Mouse (Mus musculus): ENCODE measurements around the gene Pgm1.
A peak's percentile ranks its signal among the peaks of the same experiment; 100 is the strongest.

Pgm1 gene

DNA sequence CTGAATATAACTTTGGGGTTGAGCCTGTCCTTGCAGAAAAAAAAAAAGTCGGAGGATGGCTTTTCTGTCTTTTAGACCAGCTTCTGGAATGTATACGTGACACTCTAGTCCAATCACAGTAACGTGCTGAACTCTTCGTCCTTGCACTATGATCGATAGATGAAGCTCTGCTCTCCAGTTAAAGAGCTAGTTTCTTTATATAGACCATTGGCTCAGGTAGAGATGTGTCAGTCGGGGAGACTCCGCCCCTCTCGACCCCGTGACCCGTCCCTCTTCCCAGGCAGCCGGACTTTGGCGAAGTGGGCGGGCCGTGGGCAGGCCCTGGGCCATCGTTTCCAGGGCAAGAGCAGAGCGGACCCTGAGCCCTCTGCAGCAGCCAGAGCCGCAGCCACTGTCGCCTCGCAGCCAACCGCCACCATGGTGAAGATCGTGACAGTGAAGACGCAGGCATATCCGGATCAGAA, at the start of gene Pgm1:
TSS of gene Pgm1 (plus strand) at position 266 of the 464 bp plus-strand sequence.
- Histone ChIP-seq H3K27me3 (ENCODE audit: control insufficient read depth, insufficient read depth, low read length, poor library complexity, severe bottlenecking) (no peaks in the 10 kb centered on the region), H3K36me3 (ENCODE audit: control insufficient read depth, insufficient read depth, low read length, poor library complexity, severe bottlenecking) (no peaks in the 10 kb centered on the region)
- DNase-seq (ENCODE audit: low read depth, low spot score), result peak; percentile 73

DNA sequence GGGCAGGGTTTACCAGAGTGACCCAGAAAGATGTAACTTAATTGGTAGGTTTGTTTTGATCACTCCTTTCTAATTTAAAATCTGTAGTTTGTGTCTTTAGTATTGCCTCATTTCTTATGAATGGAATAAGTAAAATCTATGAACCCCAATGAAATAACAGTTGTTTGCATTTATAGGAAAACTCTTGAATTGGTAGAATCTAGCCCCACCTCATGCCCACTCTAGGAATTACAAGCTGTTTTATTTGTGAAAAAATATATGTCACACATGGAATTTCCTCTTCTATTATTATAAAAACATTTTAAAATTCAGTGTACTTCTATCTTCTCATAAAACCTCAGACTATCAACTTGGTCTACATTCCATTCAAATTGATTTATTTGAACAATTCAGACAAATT, 47.3 kb upstream of the Pgm1 start:
- DNase-seq (ENCODE audit: low read depth, low spot score), result peak; percentile 50
- Histone ChIP-seq H3K36me3 (ENCODE audit: control insufficient read depth, insufficient read depth, low read length, poor library complexity, severe bottlenecking) (no peaks in the 10 kb centered on the region), H3K27me3 (ENCODE audit: control insufficient read depth, insufficient read depth, low read length, poor library complexity, severe bottlenecking) (no peaks in the 10 kb centered on the region)

DNA sequence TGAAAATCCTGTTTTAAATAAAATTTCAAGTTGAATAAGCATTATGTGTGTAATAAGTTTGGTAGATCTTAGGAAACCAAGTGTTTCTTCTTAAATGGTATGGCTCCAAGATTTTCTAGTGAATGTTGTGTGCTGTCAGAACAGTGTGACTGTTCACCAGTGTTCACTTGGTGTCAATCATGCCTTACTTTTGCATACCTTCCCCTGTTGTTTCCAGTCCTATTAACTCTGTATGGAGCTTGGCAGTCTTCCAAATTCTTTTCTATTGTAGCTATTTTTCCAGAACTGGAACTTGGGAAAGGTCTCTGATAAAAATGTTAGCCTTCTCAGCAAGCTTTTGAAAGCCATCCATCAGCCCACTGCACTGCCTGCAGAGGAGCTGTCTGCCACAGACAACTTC, 46.8 kb upstream of the Pgm1 start:
- no peaks in the 10 kb centered on the region for H3K36me3 ChIP-seq (ENCODE audit: control insufficient read depth, insufficient read depth, low read length, poor library complexity, severe bottlenecking)
- no peaks in the 10 kb centered on the region for H3K27me3 ChIP-seq (ENCODE audit: control insufficient read depth, insufficient read depth, low read length, poor library complexity, severe bottlenecking)
- DNase-seq (ENCODE audit: low read depth, low spot score), result no peak

- Histone ChIP-seq H3K27me3 (ENCODE audit: control insufficient read depth, insufficient read depth, low read length, poor library complexity, severe bottlenecking) (no peaks in the 10 kb centered on the region), H3K36me3 (ENCODE audit: control insufficient read depth, insufficient read depth, low read length, poor library complexity, severe bottlenecking) (no peaks in the 10 kb centered on the region)
- peak; percentile 62 for DNase-seq (ENCODE audit: low read depth, low spot score)
Measured at GRCm38 (mm10) chr4:99913894-99914451, 15.2 kb upstream of the Pgm1 start.

- no peaks in the 10 kb centered on the region for H3K36me3 ChIP-seq (ENCODE audit: control insufficient read depth, insufficient read depth, low read length, poor library complexity, severe bottlenecking)
- no peaks in the 10 kb centered on the region for H3K27me3 ChIP-seq (ENCODE audit: control insufficient read depth, insufficient read depth, low read length, poor library complexity, severe bottlenecking)
- no peak for DNase-seq (ENCODE audit: low read depth, low spot score)
Measured at GRCm38 (mm10) chr4:99926380-99926779, 2.8 kb upstream of the Pgm1 start.

GRCm38 (mm10) chr4:99928521-99928920, 693 bp upstream of the Pgm1 start:
- Histone ChIP-seq H3K36me3 (ENCODE audit: control insufficient read depth, insufficient read depth, low read length, poor library complexity, severe bottlenecking) (no peaks in the 10 kb centered on the region), H3K27me3 (ENCODE audit: control insufficient read depth, insufficient read depth, low read length, poor library complexity, severe bottlenecking) (no peaks in the 10 kb centered on the region)
- DNase-seq (ENCODE audit: low read depth, low spot score), result peak; percentile 13

DNA sequence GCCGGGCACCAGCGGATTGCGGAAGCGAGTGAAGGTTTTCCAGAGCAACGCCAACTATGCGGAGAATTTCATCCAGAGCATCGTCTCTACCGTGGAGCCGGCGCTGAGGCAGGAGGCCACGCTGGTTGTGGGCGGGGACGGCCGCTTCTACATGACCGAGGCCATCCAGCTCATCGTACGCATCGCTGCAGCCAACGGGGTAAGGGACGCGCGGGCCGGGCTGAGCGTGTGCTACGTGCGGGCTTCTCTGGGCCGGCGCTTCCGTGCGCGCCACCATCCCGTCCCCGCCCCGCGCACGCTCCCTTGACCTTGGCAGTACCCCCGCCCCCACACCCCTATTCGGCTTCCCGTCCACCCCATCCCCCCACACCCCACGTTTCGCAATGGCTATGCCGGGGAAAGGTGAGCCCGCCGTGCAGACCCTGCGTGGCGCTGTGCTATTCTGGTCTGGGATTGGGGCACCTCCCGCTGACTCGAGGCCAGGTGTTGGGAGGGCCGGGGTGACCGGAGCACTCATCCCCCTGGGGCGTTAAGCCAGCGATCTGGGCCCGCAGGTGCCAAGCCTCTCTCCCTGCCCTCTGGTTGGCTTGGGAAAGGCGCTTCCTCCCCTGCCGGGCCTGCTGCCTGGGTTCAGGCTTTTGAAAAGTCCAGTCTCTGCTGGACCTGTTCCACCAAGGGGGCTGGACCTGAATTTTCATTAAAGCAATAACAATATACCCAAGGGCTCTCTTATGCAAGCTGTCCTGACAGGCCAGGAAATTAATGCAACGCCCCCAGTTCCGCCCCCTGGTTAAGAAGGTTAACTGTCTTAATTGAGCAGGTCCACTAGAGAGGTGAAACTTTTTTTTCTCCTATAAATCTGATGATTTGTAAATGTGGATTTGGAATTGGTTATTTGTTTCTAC, 651 bp downstream of the Pgm1 start, which contains the start of gene Itgb3bp:
TSS of gene Itgb3bp (minus strand) at position 201 of the 905 bp plus-strand sequence.
- DNase-seq (ENCODE audit: low read depth, low spot score), result peak; percentile 56
- H3K36me3 ChIP-seq (ENCODE audit: control insufficient read depth, insufficient read depth, low read length, poor library complexity, severe bottlenecking), result no peaks in the 10 kb centered on the region

DNA sequence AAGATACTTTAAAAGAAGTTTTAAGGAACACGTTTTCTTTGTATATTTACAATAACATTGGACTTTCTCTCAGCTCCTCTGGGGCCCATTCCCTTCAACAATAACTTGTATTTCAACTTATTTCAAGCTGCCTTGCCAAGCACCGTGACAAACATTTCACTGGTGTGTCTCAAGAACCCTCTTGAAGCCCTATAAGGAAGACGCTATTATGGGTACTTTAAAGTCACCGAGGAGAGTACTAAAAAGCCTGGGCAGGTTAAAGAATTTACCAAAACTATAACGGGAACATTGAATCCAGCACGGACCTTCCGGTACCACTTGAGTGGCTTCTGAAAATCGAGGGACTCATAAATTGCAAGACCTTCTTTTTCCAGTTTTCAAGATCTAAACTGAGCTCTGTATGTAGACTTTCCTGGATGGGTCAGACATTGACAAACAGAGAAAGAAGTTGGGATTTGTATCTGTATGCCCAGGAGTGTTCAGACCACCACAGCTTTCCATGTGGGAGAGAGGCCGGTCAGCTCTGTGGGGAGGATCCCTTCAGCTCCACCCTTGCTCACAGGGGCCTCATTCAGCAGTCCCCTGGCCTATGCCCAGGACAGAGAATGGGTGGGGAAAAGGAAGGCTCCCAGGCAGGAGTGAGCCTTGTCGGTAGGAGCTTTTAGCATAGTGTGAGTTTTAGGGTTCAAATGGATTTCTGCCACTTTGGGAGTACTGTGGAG, 1.5 kb downstream of the Pgm1 start:
- H3K36me3 ChIP-seq (ENCODE audit: control insufficient read depth, insufficient read depth, low read length, poor library complexity, severe bottlenecking), result no peaks in the 10 kb centered on the region
- H3K27me3 ChIP-seq (ENCODE audit: control insufficient read depth, insufficient read depth, low read length, poor library complexity, severe bottlenecking), result no peaks in the 10 kb centered on the region
- DNase-seq (ENCODE audit: low read depth, low spot score), result no peak

More for the DNA sequence above, 651 bp downstream of the Pgm1 start, which contains the start of gene Itgb3bp:
- H3K27me3 ChIP-seq (ENCODE audit: control insufficient read depth, insufficient read depth, low read length, poor library complexity, severe bottlenecking), result no peaks in the 10 kb centered on the region

DNA sequence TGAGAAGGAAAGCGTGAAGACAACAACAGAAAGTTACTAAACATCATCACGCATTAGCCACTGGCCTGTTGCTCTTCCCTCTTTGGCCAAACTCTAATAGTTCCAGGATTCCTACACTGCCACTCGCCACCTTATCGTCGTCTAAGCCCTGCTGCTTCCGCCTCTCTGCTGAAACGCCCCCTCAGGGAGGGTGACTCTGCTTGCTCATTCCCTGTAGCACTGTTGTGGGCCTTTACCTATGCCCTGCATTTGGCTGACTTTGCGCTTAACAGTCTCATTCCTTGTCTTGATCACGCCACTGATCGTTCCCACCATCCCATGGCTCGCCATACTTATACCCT, 2.0 kb downstream of the Pgm1 start:
- no peak for DNase-seq (ENCODE audit: low read depth, low spot score)
- no peaks in the 10 kb centered on the region for H3K27me3 ChIP-seq (ENCODE audit: control insufficient read depth, insufficient read depth, low read length, poor library complexity, severe bottlenecking)

DNA sequence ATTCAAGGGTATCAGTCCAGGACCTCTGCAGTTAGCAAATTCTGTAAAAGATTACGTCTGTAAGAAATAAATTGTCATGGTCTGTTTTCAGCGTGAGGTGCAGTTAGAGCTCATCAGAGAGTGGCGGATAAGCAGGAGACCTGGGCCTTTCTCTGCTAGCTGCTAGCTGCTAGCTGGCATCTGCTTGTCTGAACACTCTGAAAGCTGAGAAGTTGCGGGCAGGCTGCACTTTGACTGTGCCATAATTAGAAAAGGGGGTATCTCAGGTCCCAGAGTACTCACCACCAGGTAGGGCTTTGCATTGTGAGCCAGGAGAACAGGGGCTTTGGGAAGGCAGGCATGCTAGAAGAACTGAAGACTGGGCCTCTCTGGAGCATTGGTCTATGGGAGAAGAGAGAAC, 2.6 kb downstream of the Pgm1 start:
- no peak for DNase-seq (ENCODE audit: low read depth, low spot score)
- no peaks in the 10 kb centered on the region for H3K36me3 ChIP-seq (ENCODE audit: control insufficient read depth, insufficient read depth, low read length, poor library complexity, severe bottlenecking)
- no peaks in the 10 kb centered on the region for H3K27me3 ChIP-seq (ENCODE audit: control insufficient read depth, insufficient read depth, low read length, poor library complexity, severe bottlenecking)

More for the DNA sequence above, 2.0 kb downstream of the Pgm1 start:
- no peaks in the 10 kb centered on the region for H3K36me3 ChIP-seq (ENCODE audit: control insufficient read depth, insufficient read depth, low read length, poor library complexity, severe bottlenecking)

- Histone ChIP-seq H3K27me3 (ENCODE audit: control insufficient read depth, insufficient read depth, low read length, poor library complexity, severe bottlenecking) (no peaks in the 10 kb centered on the region), H3K36me3 (ENCODE audit: control insufficient read depth, insufficient read depth, low read length, poor library complexity, severe bottlenecking) (no peaks in the 10 kb centered on the region)
- DNase-seq (ENCODE audit: low read depth, low spot score), result no peak
Measured at GRCm38 (mm10) chr4:99934859-99935258, 5.6 kb downstream of the Pgm1 start.

DNA sequence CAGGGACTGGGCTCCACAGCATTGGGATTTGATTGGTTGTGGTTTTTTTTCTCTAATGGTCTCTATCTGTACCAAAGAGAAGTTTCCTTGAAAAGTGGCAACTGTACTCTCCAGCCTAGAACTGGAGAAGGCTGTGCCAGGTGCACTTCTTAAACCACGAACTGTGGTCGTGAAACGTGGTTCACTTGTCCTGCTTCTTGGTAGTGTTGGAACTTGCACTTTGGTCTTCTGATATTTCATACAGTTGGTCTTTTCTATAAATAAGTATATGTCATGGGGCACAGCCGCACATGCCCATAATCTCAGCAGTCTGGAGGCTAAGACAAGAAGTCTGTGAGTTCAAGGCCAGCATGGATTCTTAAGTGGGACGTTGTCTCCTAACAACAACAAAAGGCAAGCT, 7.1 kb downstream of the Pgm1 start:
- H3K27me3 ChIP-seq (ENCODE audit: control insufficient read depth, insufficient read depth, low read length, poor library complexity, severe bottlenecking), result no peaks in the 10 kb centered on the region
- no peaks in the 10 kb centered on the region for H3K36me3 ChIP-seq (ENCODE audit: control insufficient read depth, insufficient read depth, low read length, poor library complexity, severe bottlenecking)
- no peak for DNase-seq (ENCODE audit: low read depth, low spot score)

DNA sequence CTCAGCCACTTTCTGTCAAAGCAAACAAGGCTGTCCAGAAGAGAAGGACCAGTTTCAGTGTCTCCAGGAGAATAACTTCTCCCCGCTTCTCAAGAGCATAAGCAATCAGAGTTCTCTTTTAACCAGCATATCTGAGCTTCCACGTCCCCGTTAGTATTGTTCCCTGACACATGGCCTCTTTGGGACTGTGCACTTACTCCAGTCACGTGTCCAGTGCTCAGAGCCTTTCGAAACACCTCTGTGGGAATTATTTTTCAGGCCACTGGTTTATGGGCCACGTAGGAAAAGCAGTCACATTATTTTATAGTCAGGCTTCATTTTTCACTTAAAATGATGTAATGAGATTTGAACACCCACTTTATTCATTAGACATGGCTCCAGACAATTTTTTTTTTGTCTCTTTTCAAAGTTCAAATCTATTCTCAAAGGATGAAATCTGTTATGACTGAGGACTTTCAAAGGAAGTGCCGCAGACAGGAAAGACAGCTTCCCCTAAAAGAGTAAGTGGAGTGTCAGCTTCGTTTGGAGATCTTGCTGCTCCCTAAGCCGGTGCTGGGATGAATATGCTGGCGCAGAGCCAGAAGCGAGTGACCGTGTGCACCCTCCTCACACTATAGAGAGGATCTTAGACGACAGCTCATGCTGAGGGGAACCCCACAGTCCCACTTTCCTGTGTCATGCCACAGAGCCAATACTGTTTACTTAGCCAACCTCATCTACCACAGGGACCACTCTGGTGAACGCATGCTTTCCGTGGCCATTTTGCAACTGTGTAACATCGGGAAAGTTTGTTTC, 10.7 kb downstream of the Pgm1 start:
- no peak for DNase-seq (ENCODE audit: low read depth, low spot score)
- H3K36me3 ChIP-seq (ENCODE audit: control insufficient read depth, insufficient read depth, low read length, poor library complexity, severe bottlenecking), result no peaks in the 10 kb centered on the region

GRCm38 (mm10) chr4:99941655-99942414, 12.6 kb downstream of the Pgm1 start:
- Histone ChIP-seq H3K27me3 (ENCODE audit: control insufficient read depth, insufficient read depth, low read length, poor library complexity, severe bottlenecking) (no peaks in the 10 kb centered on the region), H3K36me3 (ENCODE audit: control insufficient read depth, insufficient read depth, low read length, poor library complexity, severe bottlenecking) (no peaks in the 10 kb centered on the region)
- DNase-seq (ENCODE audit: low read depth, low spot score), result peak; percentile 47

More for the DNA sequence above, 10.7 kb downstream of the Pgm1 start:
- no peaks in the 10 kb centered on the region for H3K27me3 ChIP-seq (ENCODE audit: control insufficient read depth, insufficient read depth, low read length, poor library complexity, severe bottlenecking)
